Mouse (Mus musculus): ENCODE results near the gene Timp2. TPM values are rescaled to one million over a fixed set of nuclear protein-coding genes. Genes with fewer than 3 reads are reported as not detected.

Gene Timp2
- total RNA-seq, 1 experiment: 52.4 TPM

DNA sequence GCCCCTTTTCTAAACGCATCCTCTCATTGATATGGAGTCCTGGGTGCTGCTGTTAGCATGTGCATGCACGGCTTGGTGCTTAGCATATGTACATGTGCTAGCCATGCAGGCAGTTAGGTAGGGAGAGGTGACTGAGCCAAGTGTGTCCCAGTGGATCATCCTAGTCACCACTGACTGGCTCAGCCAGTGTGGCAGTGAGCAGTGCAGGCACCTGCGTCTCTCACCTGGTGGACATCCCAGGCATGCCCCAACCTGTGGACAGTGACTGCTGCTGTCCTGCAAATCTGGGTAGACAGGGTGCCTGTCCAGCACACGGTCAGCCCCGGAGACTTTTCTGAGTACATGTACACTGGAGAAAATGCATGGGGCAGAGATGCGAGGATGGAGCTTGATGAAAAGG, 27.0 kb downstream of the Timp2 start:
- TF ChIP-seq CHD2 (IDR thresholded peaks at IDR 0.05; ENCODE audit: low read depth, low read length) (no peak), ZC3H11A (IDR thresholded peaks at IDR 0.05; ENCODE audit: borderline replicate concordance, low read depth, low read length) (no peak), HCFC1 (IDR thresholded peaks at IDR 0.05; ENCODE audit: borderline replicate concordance, insufficient read depth, low read length) (no peak), ZNF384 (IDR thresholded peaks at IDR 0.05; ENCODE audit: low read depth, low read length) (no peak), MAFK (IDR thresholded peaks at IDR 0.05; ENCODE audit: insufficient read depth, low read depth, low read length) (no peak)
- peaks cover 2 to 12% of the 10 kb centered on the region in 2 experiments; a peak in 3 of 4 replicates for H3K4me1 ChIP-seq (ENCODE audit: control insufficient read depth in 2 of 2, insufficient read depth in 2 of 2, low read length in 2 of 2, poor library complexity in 1 of 2)
- DNase-seq (ENCODE audit: low read depth, low spot score): no peak
- no peak overlapping the region for H3K4me3 ChIP-seq (ENCODE audit: insufficient read depth in 1 of 2, low read depth in 1 of 2, low read length in 2 of 2, poor library complexity in 1 of 2, severe bottlenecking in 1 of 2)
- no peak overlapping the region for H3K27ac ChIP-seq (ENCODE audit: insufficient read depth, low read depth, low read length, poor library complexity, severe bottlenecking)
- H3K36me3 ChIP-seq (ENCODE audit: control insufficient read depth, insufficient read depth, low read length, poor library complexity, severe bottlenecking): no peaks in the 10 kb centered on the region
- in situ Hi-C loops (cut with MboI; ENCODE audit: low sequenced_read_pairs in 2 of 2, unreplicated experiment in 2 of 2): no loop called here
- H3K9me3 ChIP-seq (ENCODE audit: control insufficient read depth, insufficient read depth, low read depth, low read length): no peaks in the 10 kb centered on the region
- no peak overlapping the region for H3K9ac ChIP-seq (ENCODE audit: insufficient read depth, low read depth, low read length, poor library complexity, severe bottlenecking)

DNA sequence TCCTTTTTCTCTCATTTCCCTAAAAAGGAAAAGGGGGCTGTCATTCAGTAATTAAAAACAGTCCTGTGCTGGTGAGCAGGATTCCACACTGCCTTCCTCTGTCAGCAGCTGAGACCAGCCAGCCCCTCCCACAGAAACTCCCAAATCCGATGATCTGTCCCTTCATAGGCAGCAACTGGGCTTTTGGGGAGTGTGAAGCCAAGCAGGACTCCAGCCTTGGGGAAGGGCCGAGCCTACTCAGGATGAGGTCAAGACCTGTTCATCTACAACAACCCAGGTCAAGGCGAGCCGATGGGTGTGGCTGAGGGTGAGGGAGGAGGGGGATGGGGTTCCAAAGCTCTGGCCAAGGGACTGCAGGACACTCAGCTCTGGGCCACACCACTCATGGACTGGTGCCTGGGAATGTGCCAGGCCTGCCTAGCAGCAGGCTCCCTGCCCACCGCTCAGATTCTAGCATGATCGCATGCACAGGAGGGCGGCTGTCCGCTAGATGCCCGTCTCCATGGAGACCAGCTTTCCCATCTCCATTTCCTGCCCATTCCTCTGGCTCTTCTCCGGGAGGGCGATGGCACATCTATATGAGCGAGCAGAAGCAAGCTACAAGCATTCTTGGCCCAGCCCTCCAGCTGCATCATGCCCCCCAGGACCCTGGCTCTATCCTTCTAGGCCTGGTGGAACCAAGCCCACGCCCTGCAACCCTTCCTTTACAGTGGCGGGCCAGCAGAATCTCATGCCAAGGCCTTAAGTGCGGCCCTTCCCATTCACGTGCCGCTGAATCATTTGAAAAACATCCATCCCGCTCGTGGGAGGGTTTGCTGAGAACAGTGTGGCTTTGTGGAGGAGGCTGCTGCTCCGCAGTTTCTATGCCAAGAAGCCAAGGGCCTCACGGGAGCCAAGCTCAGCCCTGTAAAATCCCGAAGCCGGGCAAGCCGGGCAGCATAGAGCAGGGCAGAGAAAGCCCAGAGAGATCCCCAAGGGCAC, 28.3 kb downstream of the Timp2 start:
- in situ Hi-C loops (cut with MboI; ENCODE audit: low sequenced_read_pairs in 2 of 2, unreplicated experiment in 2 of 2): no loop called here
- H3K4me1 ChIP-seq (ENCODE audit: control insufficient read depth in 2 of 2, insufficient read depth in 2 of 2, low read length in 2 of 2, poor library complexity in 1 of 2): peaks cover 2 to 12% of the 10 kb centered on the region in 2 experiments; a peak in 3 of 4 replicates
- no peak overlapping the region for H3K27ac ChIP-seq (ENCODE audit: insufficient read depth, low read depth, low read length, poor library complexity, severe bottlenecking)
- H3K4me3 ChIP-seq (ENCODE audit: insufficient read depth in 1 of 2, low read depth in 1 of 2, low read length in 2 of 2, poor library complexity in 1 of 2, severe bottlenecking in 1 of 2): no peak overlapping the region
- no peak for DNase-seq (ENCODE audit: low read depth, low spot score)
- no peak overlapping the region for H3K9ac ChIP-seq (ENCODE audit: insufficient read depth, low read depth, low read length, poor library complexity, severe bottlenecking)
- TF ChIP-seq CHD2 (IDR thresholded peaks at IDR 0.05; ENCODE audit: low read depth, low read length) (no peak), ZNF384 (IDR thresholded peaks at IDR 0.05; ENCODE audit: low read depth, low read length) (no peak), ZC3H11A (IDR thresholded peaks at IDR 0.05; ENCODE audit: borderline replicate concordance, low read depth, low read length) (no peak), HCFC1 (IDR thresholded peaks at IDR 0.05; ENCODE audit: borderline replicate concordance, insufficient read depth, low read length) (no peak), MAFK (IDR thresholded peaks at IDR 0.05; ENCODE audit: insufficient read depth, low read depth, low read length) (no peak)
- H3K9me3 ChIP-seq (ENCODE audit: control insufficient read depth, insufficient read depth, low read depth, low read length): no peaks in the 10 kb centered on the region
- H3K36me3 ChIP-seq (ENCODE audit: control insufficient read depth, insufficient read depth, low read length, poor library complexity, severe bottlenecking): no peaks in the 10 kb centered on the region

DNA sequence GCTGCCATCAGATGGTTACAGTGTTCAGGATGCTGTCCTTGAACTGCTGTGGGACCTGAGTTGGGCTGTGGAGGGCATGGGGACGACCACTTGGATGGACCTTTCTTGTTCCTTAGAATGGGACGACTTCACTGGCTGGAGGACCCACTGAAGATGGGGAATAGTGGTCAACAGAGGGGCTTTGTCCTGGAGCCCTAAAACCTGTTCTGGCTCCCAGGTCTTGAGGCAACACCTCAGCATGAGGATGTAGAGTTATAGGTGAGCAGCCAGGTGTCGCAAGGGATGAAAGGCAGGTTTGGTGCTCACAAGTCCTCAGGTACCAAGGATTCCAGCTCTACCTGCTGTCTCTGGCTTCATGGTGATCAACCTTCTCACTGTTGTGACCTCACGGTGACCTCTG, 29.0 kb downstream of the Timp2 start:
- H3K9ac ChIP-seq (ENCODE audit: insufficient read depth, low read depth, low read length, poor library complexity, severe bottlenecking): no peak overlapping the region
- H3K4me1 ChIP-seq (ENCODE audit: control insufficient read depth in 2 of 2, insufficient read depth in 2 of 2, low read length in 2 of 2, poor library complexity in 1 of 2): peaks cover 2 to 12% of the 10 kb centered on the region in 2 experiments; a peak in 3 of 4 replicates
- in situ Hi-C loops (cut with MboI; ENCODE audit: low sequenced_read_pairs in 2 of 2, unreplicated experiment in 2 of 2): no loop called here
- H3K27ac ChIP-seq (ENCODE audit: insufficient read depth, low read depth, low read length, poor library complexity, severe bottlenecking): no peak overlapping the region
- no peak overlapping the region for H3K4me3 ChIP-seq (ENCODE audit: insufficient read depth in 1 of 2, low read depth in 1 of 2, low read length in 2 of 2, poor library complexity in 1 of 2, severe bottlenecking in 1 of 2)
- H3K9me3 ChIP-seq (ENCODE audit: control insufficient read depth, insufficient read depth, low read depth, low read length): no peaks in the 10 kb centered on the region
- TF ChIP-seq ZNF384 (IDR thresholded peaks at IDR 0.05; ENCODE audit: low read depth, low read length): no peak
- H3K36me3 ChIP-seq (ENCODE audit: control insufficient read depth, insufficient read depth, low read length, poor library complexity, severe bottlenecking): no peaks in the 10 kb centered on the region
- no peak for DNase-seq (ENCODE audit: low read depth, low spot score)

DNA sequence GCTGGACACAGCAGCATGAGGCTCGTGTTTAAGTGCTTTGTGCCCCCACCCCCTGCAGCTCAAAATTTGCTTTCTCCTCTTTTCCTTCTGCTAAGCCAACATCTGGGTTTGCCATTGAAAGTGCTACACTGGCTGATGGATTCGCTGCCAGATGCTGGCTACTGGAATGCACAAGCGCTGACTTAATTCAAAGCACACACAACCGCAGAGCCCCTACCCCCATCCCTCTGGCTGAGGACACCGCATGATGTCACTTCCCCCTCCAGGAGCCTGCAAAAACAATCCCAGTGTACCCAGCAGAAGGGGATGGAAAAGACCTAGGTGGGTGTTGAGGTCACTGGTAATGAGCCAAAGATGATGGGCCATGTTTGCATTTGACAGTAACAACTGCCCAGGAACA, 31.0 kb downstream of the Timp2 start:
- H3K9me3 ChIP-seq (ENCODE audit: control insufficient read depth, insufficient read depth, low read depth, low read length): no peaks in the 10 kb centered on the region

More for the DNA sequence above, 31.0 kb downstream of the Timp2 start:
- H3K36me3 ChIP-seq (ENCODE audit: control insufficient read depth, insufficient read depth, low read length, poor library complexity, severe bottlenecking): no peaks in the 10 kb centered on the region
- DNase-seq (ENCODE audit: low read depth, low spot score): no peak
- in situ Hi-C loops (cut with MboI; ENCODE audit: low sequenced_read_pairs in 2 of 2, unreplicated experiment in 2 of 2): no loop called here
- no peak overlapping the region for H3K9ac ChIP-seq (ENCODE audit: insufficient read depth, low read depth, low read length, poor library complexity, severe bottlenecking)
- no peak overlapping the region for H3K27ac ChIP-seq (ENCODE audit: insufficient read depth, low read depth, low read length, poor library complexity, severe bottlenecking)
- H3K4me1 ChIP-seq (ENCODE audit: control insufficient read depth in 2 of 2, insufficient read depth in 2 of 2, low read length in 2 of 2, poor library complexity in 1 of 2): peaks cover 2 to 12% of the 10 kb centered on the region in 2 experiments; a peak in 3 of 4 replicates
- H3K4me3 ChIP-seq (ENCODE audit: insufficient read depth in 1 of 2, low read depth in 1 of 2, low read length in 2 of 2, poor library complexity in 1 of 2, severe bottlenecking in 1 of 2): no peak overlapping the region
- TF ChIP-seq HCFC1 (IDR thresholded peaks at IDR 0.05; ENCODE audit: borderline replicate concordance, insufficient read depth, low read length) (no peak), CHD2 (IDR thresholded peaks at IDR 0.05; ENCODE audit: low read depth, low read length) (no peak), ZC3H11A (IDR thresholded peaks at IDR 0.05; ENCODE audit: borderline replicate concordance, low read depth, low read length) (no peak), ZNF384 (IDR thresholded peaks at IDR 0.05; ENCODE audit: low read depth, low read length) (no peak), MAFK (IDR thresholded peaks at IDR 0.05; ENCODE audit: insufficient read depth, low read depth, low read length) (no peak)
